Mouse (Mus musculus): ENCODE data around the gene Aqp1. TPM values are rescaled to one million over a fixed set of nuclear protein-coding genes. Genes with fewer than 3 reads are reported as not detected.

Aqp1 gene
- polyA plus RNA-seq, 1 experiment: 1,148 TPM

GRCm38 (mm10) chr6:55356017-55356703 is 19.9 kb downstream of the Aqp1 start:
- 60% methylated on average over 5 of the region's 5 CpGs for WGBS

GRCm38 (mm10) chr6:55356976-55357635 is 20.9 kb downstream of the Aqp1 start:
- DNase-seq: no peak
- Histone ChIP-seq H3K4me3 (ENCODE audit: insufficient read depth, low read depth, low read length) (no peak overlapping the region), H3K27me3 (replicated peaks; ENCODE audit: control insufficient read depth, insufficient read depth, low read length) (no peaks in the 10 kb centered on the region), H3K36me3 (ENCODE audit: control insufficient read depth, insufficient read depth, low read length) (no peaks in the 10 kb centered on the region), H3K4me1 (ENCODE audit: control insufficient read depth, insufficient read depth, low read length) (0 out of 2 replicates have a peak, but pooled peaks cover under 1% of the 10 kb centered on the region), H3K27ac (ENCODE audit: insufficient read depth, low read depth, low read length) (peak overlapping the region; percentile 6; the same call in 1 of the 2 replicates)
- WGBS: 55% methylated on average over 5 of the region's 5 CpGs
- TF ChIP-seq CTCF (conservative IDR thresholded peaks at IDR 0.05; ENCODE audit: insufficient read depth, insufficient read length, low read depth, low read length) (no peak), POLR2A (IDR thresholded peaks at IDR 0.05; ENCODE audit: low read depth, low read length) (no peak)

More at GRCm38 (mm10) chr6:55356017-55356703, 19.9 kb downstream of the Aqp1 start:
- DNase-seq: peak; percentile 3
- Histone ChIP-seq H3K4me3 (ENCODE audit: insufficient read depth, low read depth, low read length) (no peak overlapping the region), H3K27ac (ENCODE audit: insufficient read depth, low read depth, low read length) (no peak overlapping the region), H3K27me3 (replicated peaks; ENCODE audit: control insufficient read depth, insufficient read depth, low read length) (no peaks in the 10 kb centered on the region), H3K4me1 (ENCODE audit: control insufficient read depth, insufficient read depth, low read length) (0 out of 2 replicates have a peak, but pooled peaks cover 3% of the 10 kb centered on the region), H3K36me3 (ENCODE audit: control insufficient read depth, insufficient read depth, low read length) (no peaks in the 10 kb centered on the region)
- TF ChIP-seq CTCF (conservative IDR thresholded peaks at IDR 0.05; ENCODE audit: insufficient read depth, insufficient read length, low read depth, low read length) (no peak), POLR2A (IDR thresholded peaks at IDR 0.05; ENCODE audit: low read depth, low read length) (no peak)

GRCm38 (mm10) chr6:55357636-55358031 is 21.4 kb downstream of the Aqp1 start:
- H3K4me3 ChIP-seq (ENCODE audit: insufficient read depth, low read depth, low read length): no peak overlapping the region
- WGBS: 28% methylated on average over 6 of the region's 6 CpGs
- H3K27ac ChIP-seq (ENCODE audit: insufficient read depth, low read depth, low read length): peak overlapping the region; percentile 6; the same call in 1 of the 2 replicates
- H3K4me1 ChIP-seq (ENCODE audit: control insufficient read depth, insufficient read depth, low read length): no peaks in the 10 kb centered on the region
- no peaks in the 10 kb centered on the region for H3K36me3 ChIP-seq (ENCODE audit: control insufficient read depth, insufficient read depth, low read length)
- peak; percentile 92 for DNase-seq
- no peaks in the 10 kb centered on the region for H3K27me3 ChIP-seq (replicated peaks; ENCODE audit: control insufficient read depth, insufficient read depth, low read length)
- TF ChIP-seq CTCF (conservative IDR thresholded peaks at IDR 0.05; ENCODE audit: insufficient read depth, insufficient read length, low read depth, low read length) (no peak), POLR2A (IDR thresholded peaks at IDR 0.05; ENCODE audit: low read depth, low read length) (no peak)

- Histone ChIP-seq H3K4me1 (ENCODE audit: control insufficient read depth, insufficient read depth, low read length) (no peaks in the 10 kb centered on the region), H3K27me3 (replicated peaks; ENCODE audit: control insufficient read depth, insufficient read depth, low read length) (no peaks in the 10 kb centered on the region), H3K27ac (ENCODE audit: insufficient read depth, low read depth, low read length) (no peak overlapping the region), H3K4me3 (ENCODE audit: insufficient read depth, low read depth, low read length) (no peak overlapping the region), H3K36me3 (ENCODE audit: control insufficient read depth, insufficient read depth, low read length) (no peaks in the 10 kb centered on the region)
- DNase-seq: peak; percentile 24
- 40% methylated on average over 2 of the region's 2 CpGs for WGBS
- TF ChIP-seq POLR2A (IDR thresholded peaks at IDR 0.05; ENCODE audit: low read depth, low read length) (no peak), CTCF (conservative IDR thresholded peaks at IDR 0.05; ENCODE audit: insufficient read depth, insufficient read length, low read depth, low read length) (peak; percentile 61)
These were observed 22.5 kb downstream of the Aqp1 start for GRCm38 (mm10) chr6:55358731-55359143.

GRCm38 (mm10) chr6:55362663-55363062 is 26.4 kb downstream of the Aqp1 start:
- Histone ChIP-seq H3K4me1 (ENCODE audit: control insufficient read depth, insufficient read depth, low read length) (no peaks in the 10 kb centered on the region), H3K27ac (ENCODE audit: insufficient read depth, low read depth, low read length) (no peak overlapping the region), H3K4me3 (ENCODE audit: insufficient read depth, low read depth, low read length) (no peak overlapping the region), H3K36me3 (ENCODE audit: control insufficient read depth, insufficient read depth, low read length) (no peaks in the 10 kb centered on the region), H3K27me3 (replicated peaks; ENCODE audit: control insufficient read depth, insufficient read depth, low read length) (no peaks in the 10 kb centered on the region)
- no peak for DNase-seq
- TF ChIP-seq CTCF (conservative IDR thresholded peaks at IDR 0.05; ENCODE audit: insufficient read depth, insufficient read length, low read depth, low read length) (no peak), POLR2A (IDR thresholded peaks at IDR 0.05; ENCODE audit: low read depth, low read length) (no peak)
- WGBS: 86% methylated on average over 1 of the region's 1 CpGs

GRCm38 (mm10) chr6:55367126-55367525 is 30.9 kb downstream of the Aqp1 start:
- Histone ChIP-seq H3K4me3 (ENCODE audit: insufficient read depth, low read depth, low read length) (no peak overlapping the region), H3K27me3 (replicated peaks; ENCODE audit: control insufficient read depth, insufficient read depth, low read length) (no peaks in the 10 kb centered on the region), H3K36me3 (ENCODE audit: control insufficient read depth, insufficient read depth, low read length) (no peaks in the 10 kb centered on the region), H3K27ac (ENCODE audit: insufficient read depth, low read depth, low read length) (no peak overlapping the region), H3K4me1 (ENCODE audit: control insufficient read depth, insufficient read depth, low read length) (no peaks in the 10 kb centered on the region)
- no peak for DNase-seq
- TF ChIP-seq CTCF (conservative IDR thresholded peaks at IDR 0.05; ENCODE audit: insufficient read depth, insufficient read length, low read depth, low read length) (no peak), POLR2A (IDR thresholded peaks at IDR 0.05; ENCODE audit: low read depth, low read length) (no peak)

GRCm38 (mm10) chr6:55370831-55371230 is 34.6 kb downstream of the Aqp1 start:
- H3K27me3 ChIP-seq (replicated peaks; ENCODE audit: control insufficient read depth, insufficient read depth, low read length): no peaks in the 10 kb centered on the region
- H3K4me3 ChIP-seq (ENCODE audit: insufficient read depth, low read depth, low read length): no peak overlapping the region
- TF ChIP-seq POLR2A (IDR thresholded peaks at IDR 0.05; ENCODE audit: low read depth, low read length) (no peak), CTCF (conservative IDR thresholded peaks at IDR 0.05; ENCODE audit: insufficient read depth, insufficient read length, low read depth, low read length) (no peak)
- no peak overlapping the region for H3K27ac ChIP-seq (ENCODE audit: insufficient read depth, low read depth, low read length)
- 87% methylated on average over 6 of the region's 6 CpGs for WGBS
- DNase-seq: no peak
- no peaks in the 10 kb centered on the region for H3K4me1 ChIP-seq (ENCODE audit: control insufficient read depth, insufficient read depth, low read length)
- H3K36me3 ChIP-seq (ENCODE audit: control insufficient read depth, insufficient read depth, low read length): no peaks in the 10 kb centered on the region
